Mouse (Mus musculus): Measurements from ENCODE around the gene Id1.

Id1 gene

GRCm38 (mm10) chr2:152742435-152742834 lies 6.4 kb downstream of the Id1 start:
- peak; percentile 80 to 89 for DNase-seq (ENCODE audit: low spot score in 2 of 2)

- no peak for DNase-seq (ENCODE audit: low spot score in 2 of 2)
These were observed 18.1 kb downstream of the Id1 start, which contains the start of gene Cox4i2 for GRCm38 (mm10) chr2:152753944-152754711. Cox4i2 (plus strand) TSS chr2:152754173.

- no peak for DNase-seq (ENCODE audit: low spot score in 2 of 2)
These were observed 20.7 kb downstream of the Id1 start for GRCm38 (mm10) chr2:152756474-152757393.

GRCm38 (mm10) chr2:152757478-152757877 lies 21.4 kb downstream of the Id1 start:
- DNase-seq (ENCODE audit: low spot score in 2 of 2) = no peak

- DNase-seq (ENCODE audit: low spot score in 2 of 2) = no peak
These were observed 22.3 kb downstream of the Id1 start for GRCm38 (mm10) chr2:152758351-152758750.

GRCm38 (mm10) chr2:152763310-152763709 lies 27.3 kb downstream of the Id1 start:
- DNase-seq (ENCODE audit: low spot score in 2 of 2) = no peak

GRCm38 (mm10) chr2:152764172-152765044 lies 28.4 kb downstream of the Id1 start:
- DNase-seq (ENCODE audit: low spot score in 2 of 2) = no peak

GRCm38 (mm10) chr2:152765045-152765674 lies 29.1 kb downstream of the Id1 start:
- no peak for DNase-seq (ENCODE audit: low spot score in 2 of 2)

- DNase-seq (ENCODE audit: low spot score in 2 of 2) = peak; percentile 88 to 97
These were observed 30.5 kb downstream of the Id1 start for GRCm38 (mm10) chr2:152766387-152767123.

GRCm38 (mm10) chr2:152767618-152768271 lies 31.7 kb downstream of the Id1 start:
- no peak for DNase-seq (ENCODE audit: low spot score in 2 of 2)

GRCm38 (mm10) chr2:152769677-152770076 lies 33.6 kb downstream of the Id1 start:
- DNase-seq (ENCODE audit: low spot score in 2 of 2) = no peak

GRCm38 (mm10) chr2:152771571-152771970 lies 35.5 kb downstream of the Id1 start:
- no peak for DNase-seq (ENCODE audit: low spot score in 2 of 2)

- DNase-seq (ENCODE audit: low spot score in 2 of 2) = no peak
These were observed 36.2 kb downstream of the Id1 start for GRCm38 (mm10) chr2:152772231-152772630.

GRCm38 (mm10) chr2:152775357-152775756 lies 39.3 kb downstream of the Id1 start:
- DNase-seq (ENCODE audit: low spot score in 2 of 2) = no peak

GRCm38 (mm10) chr2:152776019-152776418 lies 40.0 kb downstream of the Id1 start:
- no peak for DNase-seq (ENCODE audit: low spot score in 2 of 2)

GRCm38 (mm10) chr2:152776435-152776834 lies 40.4 kb downstream of the Id1 start:
- DNase-seq (ENCODE audit: low spot score in 2 of 2) = no peak

GRCm38 (mm10) chr2:152777081-152777480 lies 41.0 kb downstream of the Id1 start:
- no peak for DNase-seq (ENCODE audit: low spot score in 2 of 2)

GRCm38 (mm10) chr2:152780466-152780865 lies 44.4 kb downstream of the Id1 start:
- DNase-seq (ENCODE audit: low spot score in 2 of 2) = no peak

- no peak for DNase-seq (ENCODE audit: low spot score in 2 of 2)
These were observed 45.1 kb downstream of the Id1 start for GRCm38 (mm10) chr2:152781031-152781711.
